Comparison of ENCODE assay signal across 8 mouse cellular contexts in the genomic region with DNA sequence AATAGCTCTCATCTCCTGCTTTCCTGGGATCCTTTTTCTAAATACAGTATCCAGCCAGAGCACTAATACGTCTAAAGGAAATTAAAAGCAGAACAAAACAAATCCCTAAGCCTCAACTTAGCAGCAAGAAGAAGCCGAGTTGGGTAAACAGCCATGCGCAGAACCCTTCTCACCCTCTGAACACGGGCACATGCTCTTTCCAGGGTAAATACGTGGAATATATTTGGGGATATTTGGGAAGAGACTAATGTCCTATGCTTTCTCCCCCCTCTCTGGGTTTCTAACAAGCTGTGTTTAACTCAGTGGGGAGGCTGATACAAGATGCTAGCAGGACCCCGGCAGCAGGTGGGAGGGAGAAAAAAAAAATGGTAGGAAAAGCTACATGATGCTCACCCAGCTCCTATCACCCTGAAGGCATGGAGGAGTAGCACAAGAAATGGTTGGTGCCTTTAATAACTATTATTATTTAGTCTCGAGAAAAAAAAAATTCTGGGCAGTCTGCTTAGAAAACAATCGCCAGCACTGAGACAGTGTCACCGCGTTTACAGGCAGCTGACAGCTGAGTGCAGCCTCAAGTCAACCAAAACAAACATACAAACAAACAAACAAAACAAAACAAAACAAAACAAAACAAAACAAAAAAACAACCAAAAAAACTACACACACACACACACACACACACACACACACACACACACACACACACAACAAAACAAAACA.
DNase-seq lines count a peak whose midpoint lies in the region; ATAC-seq lines count a peak whose summit lies in the region.

No protein-coding gene starts in this region.

- WGBS in kidney, embryonic 15.5 days = 60% methylated on average over 10 of the region's 10 CpGs
- WGBS in forebrain, embryonic 14.5 days = 29% methylated on average over 10 of the region's 10 CpGs
- 59% methylated on average over 10 of the region's 10 CpGs for WGBS in liver, embryonic 16.5 days (ENCODE audit: insufficient replicate concordance)

- ATAC-seq in kidney, embryonic 15.5 days (replicated peaks; ENCODE audit: low FRiP score) = 0 out of 2 replicates have a peak, but pooled peaks have one; percentile 17
- ATAC-seq in forebrain, embryonic 14.5 days = peak; percentile 56
- no peak for ATAC-seq in liver, embryonic 16.5 days (ENCODE audit: low read depth)

- peak overlapping the region; percentile 26 for H3K4me3 ChIP-seq in kidney, embryonic 15.5 days (replicated peaks)
- peak overlapping the region; percentile 11; the same call in 1 of the 2 replicates for H3K4me3 ChIP-seq in forebrain, embryonic 14.5 days (ENCODE audit: low read depth, low read length)
- H3K4me3 ChIP-seq in liver, embryonic 16.5 days (ENCODE audit: low read depth, low read length) = no peak overlapping the region

- DNase-seq in kidney, postnatal 36 days = no peak
- peak; percentile 8 to 37 for DNase-seq in cerebellum, adult 18-20 months
- DNase-seq in forebrain, embryonic 14.5 days (ENCODE audit: low spot score) = peak; percentile 24
- DNase-seq in thymus, postnatal 0 days (ENCODE audit: low spot score) = no peak
- no peak for DNase-seq in embryo, embryonic 10 days (ENCODE audit: low spot score)
- DNase-seq in ovary, postnatal 36 days (ENCODE audit: low spot score) = no peak

- no peaks in the 10 kb centered on the region for H3K36me3 ChIP-seq in kidney, embryonic 15.5 days
- no peaks in the 10 kb centered on the region for H3K36me3 ChIP-seq in forebrain, embryonic 14.5 days (ENCODE audit: control insufficient read depth, insufficient read depth, low read length)
- H3K36me3 ChIP-seq in liver, embryonic 16.5 days (ENCODE audit: control insufficient read depth, insufficient read depth) = no peaks in the 10 kb centered on the region

- H3K27me3 ChIP-seq in kidney, embryonic 15.5 days = peaks cover 37% of the 10 kb centered on the region
- H3K27me3 ChIP-seq in forebrain, embryonic 14.5 days (replicated peaks; ENCODE audit: control insufficient read depth, insufficient read depth, low read length) = no peaks in the 10 kb centered on the region
- no peaks in the 10 kb centered on the region for H3K27me3 ChIP-seq in liver, embryonic 16.5 days (ENCODE audit: control insufficient read depth, insufficient read depth, low read depth, low read length)

- H3K27ac ChIP-seq in kidney, embryonic 15.5 days = no peak overlapping the region
- no peak overlapping the region for H3K27ac ChIP-seq in forebrain, embryonic 14.5 days (ENCODE audit: low read depth, low read length)
- no peak overlapping the region for H3K27ac ChIP-seq in liver, embryonic 16.5 days (ENCODE audit: low read length)

- no peak overlapping the region for H3K9ac ChIP-seq in kidney, embryonic 15.5 days
- 0 out of 2 replicates have a peak overlapping the region, but pooled peaks have one; percentile 17 for H3K9ac ChIP-seq in forebrain, embryonic 14.5 days (ENCODE audit: low read length)
- no peak overlapping the region for H3K9ac ChIP-seq in liver, embryonic 16.5 days (ENCODE audit: low read depth, low read length)

- no peaks in the 10 kb centered on the region for H3K9me3 ChIP-seq in kidney, embryonic 15.5 days (replicated peaks)
- H3K9me3 ChIP-seq in forebrain, embryonic 14.5 days (replicated peaks; ENCODE audit: control insufficient read depth, low read length) = no peaks in the 10 kb centered on the region
- no peaks in the 10 kb centered on the region for H3K9me3 ChIP-seq in liver, embryonic 16.5 days (replicated peaks; ENCODE audit: control insufficient read depth, low read length)

- peak overlapping the region; percentile 56 for H3K4me2 ChIP-seq in kidney, embryonic 15.5 days
- peak overlapping the region; percentile 43 for H3K4me2 ChIP-seq in forebrain, embryonic 14.5 days (ENCODE audit: low read length)
- H3K4me2 ChIP-seq in liver, embryonic 16.5 days (ENCODE audit: low read depth, low read length) = peak overlapping the region; percentile 42

- peaks cover 8% of the 10 kb centered on the region; the same call in 1 of the 2 replicates for H3K4me1 ChIP-seq in kidney, embryonic 15.5 days
- H3K4me1 ChIP-seq in forebrain, embryonic 14.5 days (ENCODE audit: control insufficient read depth, insufficient read depth, low read length) = peaks cover 5% of the 10 kb centered on the region
- H3K4me1 ChIP-seq in liver, embryonic 16.5 days (ENCODE audit: control insufficient read depth, low read depth, low read length) = no peaks in the 10 kb centered on the region

Comparison
In these comparisons a context has a peak if more than half of its experiments do, and no peak if none do; other contexts are left out.
1. DNase-seq: peak in cerebellum, adult 18-20 months (2 of 2) and forebrain, embryonic 14.5 days (single experiment); none in kidney, postnatal 36 days (0 of 2), thymus, postnatal 0 days (single experiment), embryo, embryonic 10 days (single experiment) and ovary, postnatal 36 days (single experiment).
2. Peak in every context shown above with its lines, with median percentiles within 50 percentile points of each other: H3K4me2 ChIP-seq.